Mouse (Mus musculus) adrenal gland, adult 8-10 months (tissue): Measurements from ENCODE around the gene Ube2z. TPM values are rescaled to one million over a fixed set of nuclear protein-coding genes. Genes with fewer than 3 reads are reported as not detected.

Source experiments
- DNase-seq: peaks from one replicate; pipeline ENCODE4 v3.0.0; 2022
- total RNA-seq, 4 experiments: library from RNA; stranded (reverse); gene quantifications; 2 replicates each; pipeline ENCODE4 v1.2.4; 2022

Gene Ube2z
- total RNA-seq, 4 experiments from 2014 or later = 53.9 to 60.0 (median 57.0) TPM

DNA sequence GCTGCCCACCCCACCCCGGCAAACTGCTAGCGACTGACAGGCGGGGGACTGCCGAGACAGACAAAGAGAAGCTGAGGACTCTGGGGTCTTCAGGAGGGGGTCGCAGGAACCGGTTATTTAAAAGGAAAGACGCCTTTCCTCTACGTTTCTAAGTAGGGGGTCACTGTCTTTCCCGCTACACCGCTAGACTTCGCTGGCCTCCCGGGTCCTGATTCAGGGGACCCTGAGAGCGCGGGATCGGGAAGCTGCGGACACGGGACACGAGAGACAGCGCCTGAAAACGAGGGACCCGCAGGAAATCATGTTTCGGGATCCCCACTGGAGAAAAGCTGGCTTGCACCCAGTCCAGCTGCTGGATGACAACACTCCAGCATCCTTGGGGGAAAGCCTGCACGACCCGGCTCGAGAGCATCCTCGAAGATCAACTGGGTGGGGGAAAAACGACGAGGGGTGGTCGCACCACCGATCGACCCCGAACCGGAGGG, 58.8 kb downstream of the Ube2z start:
- DNase-seq = no peak

DNA sequence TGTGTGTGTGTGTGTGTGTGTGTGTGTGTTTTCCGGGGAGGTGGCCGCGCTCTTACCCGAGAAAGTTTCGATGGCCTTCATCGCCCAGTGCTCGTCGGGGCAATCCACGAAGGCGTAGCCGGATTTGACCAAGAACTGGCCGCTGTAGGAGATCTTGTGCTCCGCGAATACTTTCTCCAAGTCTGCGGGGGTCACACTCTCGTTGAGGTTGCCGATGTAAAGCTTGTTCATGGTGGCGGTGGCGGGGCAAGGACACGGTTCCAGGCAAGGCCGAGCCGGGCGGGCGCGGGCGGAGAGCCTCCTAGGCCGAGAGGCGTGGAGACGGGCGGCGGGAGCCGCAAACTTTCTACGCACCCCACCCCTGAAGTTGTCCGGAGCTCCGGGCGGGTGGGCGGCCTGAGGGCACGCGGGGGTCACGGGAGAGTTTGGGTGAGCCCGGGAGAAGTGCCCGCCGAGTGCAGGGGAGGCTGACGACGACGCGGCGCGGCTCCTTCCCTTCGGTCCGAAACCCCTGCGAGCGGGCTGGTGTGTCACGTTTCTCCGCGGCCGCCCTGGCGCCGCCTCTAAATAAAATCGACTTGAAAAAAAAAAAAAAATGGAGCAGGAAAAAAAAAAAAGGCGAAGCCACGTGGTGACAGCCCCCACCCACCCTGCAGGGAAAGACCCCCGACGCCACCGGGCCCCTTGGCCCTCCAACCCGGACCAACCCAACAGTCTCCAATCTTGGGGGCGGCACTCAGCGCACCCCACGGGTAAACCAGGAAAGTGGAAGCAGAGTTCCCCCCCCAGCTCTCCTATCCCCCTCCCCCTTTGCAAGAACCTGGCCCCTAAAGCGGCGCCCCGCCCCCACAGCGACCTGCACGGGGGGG, 59.6 kb downstream of the Ube2z start, which contains the start of gene Igf2bp1:
Gene Igf2bp1, minus strand, starts transcription at position 538 of the 869 bp plus-strand sequence.
- DNase-seq = no peak

DNA sequence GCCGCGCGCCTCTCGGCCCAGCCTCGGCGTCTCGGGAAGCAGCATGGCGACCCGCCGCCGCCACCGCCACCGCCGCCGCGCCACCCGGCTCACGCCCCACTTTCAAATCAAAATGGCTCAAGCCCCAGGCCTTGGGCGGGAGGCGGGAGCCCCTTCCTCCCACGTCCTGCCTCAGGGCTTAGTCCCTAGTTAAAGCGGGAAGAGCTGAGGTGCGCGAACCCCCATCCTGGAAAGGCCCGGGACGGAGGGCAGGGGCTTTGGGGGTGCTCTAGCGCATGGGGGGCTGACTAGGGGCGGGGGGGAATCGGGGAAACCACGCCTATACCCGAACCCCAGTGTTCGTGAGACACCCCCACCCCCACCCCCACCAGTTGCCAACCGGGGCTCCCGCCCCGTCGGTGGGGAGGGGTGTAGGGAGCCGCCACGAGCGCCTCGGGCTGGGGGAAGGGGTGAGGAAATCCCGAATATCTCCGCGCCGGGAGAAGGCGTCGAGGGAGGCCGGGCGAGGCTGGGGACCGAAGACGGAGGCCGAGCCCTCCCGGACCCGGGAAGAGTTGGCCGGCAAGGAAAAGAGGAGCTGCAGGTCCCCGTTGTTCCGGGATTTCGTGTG, 60.3 kb downstream of the Ube2z start:
- no peak for DNase-seq

DNA sequence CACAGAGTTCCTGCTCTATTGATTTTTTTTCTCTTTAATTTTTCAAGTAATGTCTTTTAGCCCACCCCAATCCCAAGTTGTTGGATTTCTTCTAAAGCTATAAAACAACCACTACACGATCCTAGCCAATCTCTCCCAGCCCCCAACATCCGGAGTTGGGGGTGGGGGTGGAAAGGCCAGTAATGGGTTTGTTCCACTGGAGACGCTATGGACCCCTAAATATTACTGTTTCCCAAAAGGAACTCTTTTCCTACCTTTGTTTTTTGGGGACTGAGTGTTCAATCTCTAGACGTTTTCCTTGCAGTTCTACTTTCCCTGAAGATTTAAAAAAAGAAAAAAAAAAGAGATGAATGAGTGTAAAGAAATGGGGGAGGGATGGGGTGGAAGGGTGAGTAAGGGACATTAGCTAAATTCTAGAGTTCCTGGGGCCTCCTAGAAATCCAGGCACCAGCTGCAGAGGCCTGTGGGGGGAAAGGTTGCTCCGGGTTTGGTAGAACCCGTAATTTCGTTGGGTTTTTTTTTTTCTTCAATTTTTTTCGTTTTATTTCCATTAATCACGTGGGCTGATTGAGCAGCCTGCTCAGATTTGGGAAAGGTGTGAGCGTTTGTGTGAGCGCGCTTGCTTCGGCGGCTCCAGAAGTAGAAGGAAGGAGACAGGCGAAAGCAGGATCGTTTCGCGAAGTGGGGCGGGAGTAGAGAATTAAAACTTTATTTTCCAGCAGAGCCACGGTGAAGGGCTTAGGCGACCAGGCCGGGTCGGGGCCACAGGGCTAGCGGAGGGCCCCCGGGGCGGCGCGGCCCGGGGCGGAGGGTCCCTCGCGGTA, 61.0 kb downstream of the Ube2z start:
- DNase-seq = no peak

DNA sequence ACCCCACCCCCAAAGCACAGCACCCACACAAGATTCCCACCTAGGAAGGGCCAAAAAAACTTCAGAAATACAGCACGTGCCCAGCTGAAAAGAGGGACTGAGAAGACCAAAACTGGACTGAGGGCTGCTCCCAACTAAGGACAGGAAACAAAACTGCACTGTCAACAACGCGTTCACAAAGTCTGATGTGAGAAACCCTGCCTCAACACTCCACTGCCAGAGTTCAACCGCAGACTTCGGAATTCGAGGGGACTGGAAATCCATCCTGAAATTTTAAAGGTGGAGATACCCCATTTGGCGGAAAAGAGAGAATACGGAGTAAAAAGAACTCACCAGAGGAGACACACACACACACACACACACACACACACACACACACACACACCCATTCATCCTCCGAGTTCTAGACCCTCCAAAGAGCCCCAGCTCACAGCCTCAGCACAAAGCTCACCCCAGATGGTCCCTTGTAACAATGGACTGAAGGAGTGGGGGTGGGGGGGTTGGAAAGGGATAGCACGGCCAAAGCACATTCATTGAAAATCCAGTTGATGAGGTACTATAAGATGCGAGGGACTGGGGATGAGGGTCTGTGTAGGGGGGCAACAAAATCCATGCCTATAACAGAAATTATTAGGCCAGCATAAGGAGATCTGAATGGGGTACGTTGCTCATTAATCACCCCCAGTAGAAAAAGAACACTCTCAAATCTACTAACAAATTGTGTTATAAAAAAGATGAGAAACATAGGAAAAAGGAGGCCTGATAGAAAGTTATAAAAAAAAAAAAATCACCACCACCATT, 61.9 kb downstream of the Ube2z start:
- no peak for DNase-seq

Other genes with a start within 250 kb of the Ube2z start
- 100 to 1,000 TPM in 2 of 4 experiments, 10 to 100 TPM in 2; 61.9 to 148 (median 104) TPM for gene Phospho1, start 240.9 kb downstream of the Ube2z start, total RNA-seq
- gene Gngt2, start 228.2 kb downstream of the Ube2z start, total RNA-seq = 10 to 100 TPM; 14.7 to 19.0 (median 17.1) TPM
- 10 to 100 TPM in 3 of 4 experiments, 1 to 10 TPM in 1; 8.9 to 14.3 (median 12.2) TPM for gene Abi3, start 222.9 kb downstream of the Ube2z start, total RNA-seq
- gene B4galnt2, start 150.5 kb downstream of the Ube2z start, total RNA-seq = not detected
- gene Igf2bp1, start 59.4 kb downstream of the Ube2z start, total RNA-seq = under 1 TPM; 0.26 to 0.83 (median 0.43) TPM
- gene Gip, start 40.8 kb downstream of the Ube2z start, total RNA-seq = not detected
- gene Snf8, start 30.5 kb downstream of the Ube2z start, total RNA-seq = 10 to 100 TPM; 77.6 to 95.6 (median 86.3) TPM
- 100 to 1,000 TPM; 227 to 500 (median 292) TPM for gene Atp5g1, start 10.3 kb upstream of the Ube2z start, total RNA-seq
- not detected for gene Calcoco2, start 46.6 kb upstream of the Ube2z start, total RNA-seq
- not detected for gene Ttll6, start 68.4 kb upstream of the Ube2z start, total RNA-seq
- gene Hoxb13, start 128.9 kb upstream of the Ube2z start, total RNA-seq = not detected
- 100 to 1,000 TPM; 157 to 250 (median 226) TPM for gene Hoxb9, start 206.1 kb upstream of the Ube2z start, total RNA-seq
- 10 to 100 TPM; 50.4 to 99.8 (median 83.6) TPM for gene Hoxb8, start 216.5 kb upstream of the Ube2z start, total RNA-seq
- 10 to 100 TPM; 44.6 to 62.9 (median 53.0) TPM for gene Hoxb7, start 221.2 kb upstream of the Ube2z start, total RNA-seq
- 10 to 100 TPM; 56.4 to 77.8 (median 59.5) TPM for gene Hoxb6, start 227.1 kb upstream of the Ube2z start, total RNA-seq
- gene Hoxb5, start 237.9 kb upstream of the Ube2z start, total RNA-seq = 10 to 100 TPM; 25.2 to 38.3 (median 26.7) TPM